Mouse (Mus musculus) fibroblast of lung, adult 2 months (primary cell): ENCODE data around the gene Srd5a3.
"Not testable (repeated sequence)": the region's sequence is repeated elsewhere in the genome, so short reads cannot be mapped to it uniquely, and the experiment has no call there.

Experiments used
- DNase-seq: peaks from one replicate; pipeline ENCODE4 v3.0.0-alpha.2; 2011; ENCODE audit warnings: low read depth

The Srd5a3 gene

GRCm38 (mm10) chr5:76139808-76140729, at the start of gene Srd5a3:
Gene Srd5a3, plus strand, starts transcription at chr5:76140271.
- peak; percentile 79 for DNase-seq

GRCm38 (mm10) chr5:76103809-76104208, 36.3 kb upstream of the Srd5a3 start:
- DNase-seq, result not testable (repeated sequence)

- no peak for DNase-seq
Observed at GRCm38 (mm10) chr5:76107306-76107705, 32.8 kb upstream of the Srd5a3 start.

- no peak for DNase-seq
Observed at GRCm38 (mm10) chr5:76108496-76108895, 31.6 kb upstream of the Srd5a3 start.

DNA sequence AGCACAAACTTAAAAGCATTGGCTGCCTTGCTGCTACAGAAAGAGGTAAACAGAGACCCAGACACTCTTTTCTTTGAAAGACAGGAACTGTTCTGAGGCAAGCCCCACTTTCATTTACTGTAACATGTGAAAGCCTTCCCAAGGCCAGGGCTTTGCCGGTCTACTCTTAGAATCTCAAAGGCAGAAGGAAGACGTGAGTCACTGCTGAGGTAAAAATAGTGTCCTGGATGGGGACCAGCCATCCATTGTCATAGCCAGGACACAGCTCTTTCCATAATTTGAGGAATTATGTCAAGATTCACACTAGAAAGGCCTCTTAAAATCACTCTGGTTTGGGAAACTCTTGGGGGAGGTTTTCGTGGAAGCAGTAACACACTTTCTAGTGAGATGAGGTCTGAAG, 28.9 kb upstream of the Srd5a3 start:
- no peak for DNase-seq

DNA sequence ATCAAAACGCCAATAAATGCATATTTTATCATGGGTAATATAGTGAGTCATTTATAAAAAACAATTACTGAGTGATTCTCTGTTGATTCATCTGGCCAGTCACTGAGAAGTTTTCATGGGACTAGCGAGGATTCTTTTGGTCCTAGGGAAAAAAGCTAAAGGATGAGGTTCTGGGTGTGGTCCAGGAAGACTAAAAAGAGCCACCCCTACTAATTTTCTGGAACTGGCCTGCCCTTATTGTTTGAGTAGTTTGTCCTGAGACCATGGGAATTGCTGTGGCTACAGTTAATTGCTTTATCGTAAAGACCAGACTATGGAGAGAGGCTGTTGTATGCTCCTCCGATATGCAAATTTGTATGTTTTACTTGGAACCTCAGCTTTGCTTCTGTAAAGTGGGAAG, 28.1 kb upstream of the Srd5a3 start:
- no peak for DNase-seq

GRCm38 (mm10) chr5:76115436-76116041, 24.5 kb upstream of the Srd5a3 start:
- DNase-seq, result no peak

GRCm38 (mm10) chr5:76118441-76118840, 21.6 kb upstream of the Srd5a3 start:
- peak; percentile 30 for DNase-seq

- DNase-seq, result no peak
Observed at GRCm38 (mm10) chr5:76120634-76121033, 19.4 kb upstream of the Srd5a3 start.

DNA sequence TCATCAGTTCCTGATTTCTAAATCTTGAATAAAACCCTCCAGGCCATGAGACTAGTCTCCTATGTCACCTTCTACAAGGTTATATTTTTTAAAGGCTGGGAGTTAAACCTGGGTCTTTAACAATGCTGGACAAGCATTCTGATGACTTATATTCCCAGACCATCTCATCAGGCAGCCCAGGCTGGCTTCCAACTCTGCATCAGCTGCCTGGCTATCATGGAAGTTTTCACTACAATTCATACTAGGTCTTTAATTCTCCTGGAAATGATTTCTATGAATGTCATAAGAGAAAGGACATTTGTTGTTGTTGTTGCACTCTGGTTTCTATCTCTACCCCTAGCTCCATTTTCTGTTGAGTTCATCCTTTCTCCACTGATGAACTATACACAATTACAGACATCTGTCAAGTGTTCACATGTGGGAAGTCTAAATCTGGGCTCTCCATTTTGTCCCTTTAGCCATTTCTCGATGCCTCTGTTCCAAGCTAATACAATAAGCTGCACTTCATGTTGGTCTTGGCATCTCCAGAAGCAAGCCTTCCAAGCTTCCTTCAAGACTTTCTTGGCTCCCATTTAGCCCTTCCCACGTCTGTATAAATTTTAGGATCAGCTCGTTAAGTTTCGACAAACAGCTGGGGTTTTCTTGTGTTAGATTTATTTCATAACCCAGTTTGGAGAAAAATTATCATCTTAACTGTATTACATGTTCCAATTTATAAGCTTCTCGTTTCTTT, 12.3 kb upstream of the Srd5a3 start:
- DNase-seq, result no peak

DNA sequence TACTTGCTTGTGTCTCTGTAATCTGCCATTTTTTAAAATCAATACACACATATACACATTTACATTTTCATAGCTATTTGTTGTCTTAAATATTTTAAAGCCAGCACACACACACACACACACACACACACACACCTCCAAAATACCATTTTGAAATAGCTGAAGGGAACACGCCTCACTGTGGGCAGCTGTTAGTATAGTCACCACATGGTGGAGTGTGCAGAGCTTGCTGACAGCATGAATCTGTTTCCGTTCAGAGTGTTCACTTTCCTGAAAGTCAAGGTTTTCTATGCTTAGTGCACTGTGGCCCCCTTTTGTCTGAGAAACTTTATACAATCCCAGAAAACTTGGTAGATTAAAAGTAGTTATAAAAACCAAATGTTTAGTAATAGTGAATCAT, 9.8 kb upstream of the Srd5a3 start:
- DNase-seq, result no peak

DNA sequence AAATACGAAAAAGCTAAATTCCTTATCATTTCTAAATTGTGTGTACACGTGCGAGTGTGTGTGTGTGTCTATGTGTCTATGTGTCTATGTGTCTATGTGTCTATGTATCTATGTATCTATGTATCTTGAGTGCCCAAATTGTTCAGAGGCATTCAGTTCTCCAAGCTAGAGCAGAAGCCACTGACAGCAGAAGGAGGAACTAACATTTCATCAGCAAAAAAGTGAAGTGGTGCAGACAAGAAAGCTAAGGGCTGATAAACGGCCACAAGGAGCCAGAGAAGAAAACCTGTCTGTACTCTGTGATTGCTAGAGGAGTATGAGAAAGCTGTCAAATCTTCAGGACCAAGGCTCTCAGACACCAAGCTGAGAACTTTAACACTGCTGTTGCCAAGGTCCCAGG, 8.1 kb upstream of the Srd5a3 start:
- no peak for DNase-seq

GRCm38 (mm10) chr5:76135644-76136043, 4.4 kb upstream of the Srd5a3 start:
- DNase-seq, result no peak

- DNase-seq, result no peak
Observed at GRCm38 (mm10) chr5:76136271-76136670, 3.8 kb upstream of the Srd5a3 start.

DNA sequence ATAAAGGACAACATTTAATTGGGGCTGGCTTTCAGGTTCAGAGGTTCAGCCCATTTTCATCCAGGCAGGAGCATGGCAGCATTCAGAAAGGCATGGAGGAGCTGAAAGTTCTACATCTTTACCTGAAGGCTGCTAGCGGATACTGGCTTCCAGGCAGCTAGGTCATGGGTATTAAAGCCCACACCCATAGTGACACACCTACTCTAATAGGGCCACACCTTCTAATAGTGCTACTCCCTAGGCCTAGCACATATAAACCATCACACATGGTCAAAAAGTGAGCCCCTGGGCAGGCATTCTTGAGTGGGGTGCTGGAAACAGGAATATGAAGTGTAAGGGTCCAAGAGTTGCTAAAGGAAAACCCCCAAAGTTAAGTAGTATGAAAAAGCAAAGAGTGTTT, 2.5 kb upstream of the Srd5a3 start:
- no peak for DNase-seq

GRCm38 (mm10) chr5:76138071-76138470, 2.0 kb upstream of the Srd5a3 start:
- no peak for DNase-seq

GRCm38 (mm10) chr5:76138512-76138911, 1.6 kb upstream of the Srd5a3 start:
- DNase-seq, result no peak

DNA sequence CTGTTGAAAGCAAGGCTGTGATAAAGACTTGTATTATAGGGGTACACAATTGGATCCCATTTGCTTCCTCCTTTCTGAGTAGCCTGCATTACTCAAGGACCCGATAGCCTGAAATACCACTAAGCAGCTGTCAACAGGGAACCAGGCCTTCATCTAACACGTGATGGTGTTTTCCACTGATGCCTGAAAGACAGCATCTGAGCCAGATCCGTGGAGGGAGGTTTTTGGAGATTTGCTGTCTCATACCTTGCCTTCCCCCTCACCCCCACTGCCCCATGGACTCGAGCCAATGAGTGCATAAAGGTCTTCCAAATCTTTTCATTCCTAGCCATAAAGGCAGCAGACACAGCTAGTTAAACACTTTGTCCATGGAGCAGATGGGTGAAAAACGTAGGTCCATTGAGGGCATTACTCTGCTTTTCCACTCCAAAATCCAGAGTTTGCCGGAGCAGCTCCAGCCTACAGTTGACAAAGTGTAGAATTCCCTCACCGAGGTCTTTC, 850 bp upstream of the Srd5a3 start:
- no peak for DNase-seq

GRCm38 (mm10) chr5:76140730-76141066, 627 bp downstream of the Srd5a3 start:
- DNase-seq, result no peak

DNA sequence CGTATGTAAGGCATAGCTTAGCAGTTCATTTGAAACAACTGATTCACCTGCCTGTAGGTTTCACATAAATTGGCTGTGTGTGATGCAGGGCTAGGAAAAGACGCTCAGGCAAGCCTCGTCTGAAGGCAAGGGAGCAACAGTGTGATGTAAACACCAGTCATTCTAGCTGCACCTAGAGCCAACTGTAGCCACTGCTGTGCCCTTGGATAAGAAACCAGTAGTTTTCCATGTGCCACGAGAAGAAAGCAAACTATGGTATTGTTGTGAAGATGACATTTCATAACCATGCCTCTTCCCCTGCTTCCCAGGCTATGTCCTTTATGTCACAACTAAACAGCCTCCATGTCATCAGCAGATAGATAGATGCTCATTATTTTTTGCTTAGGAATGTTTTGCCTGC, 3.3 kb downstream of the Srd5a3 start:
- DNase-seq, result no peak

- no peak for DNase-seq
Observed at GRCm38 (mm10) chr5:76146401-76146800, 6.3 kb downstream of the Srd5a3 start.

DNA sequence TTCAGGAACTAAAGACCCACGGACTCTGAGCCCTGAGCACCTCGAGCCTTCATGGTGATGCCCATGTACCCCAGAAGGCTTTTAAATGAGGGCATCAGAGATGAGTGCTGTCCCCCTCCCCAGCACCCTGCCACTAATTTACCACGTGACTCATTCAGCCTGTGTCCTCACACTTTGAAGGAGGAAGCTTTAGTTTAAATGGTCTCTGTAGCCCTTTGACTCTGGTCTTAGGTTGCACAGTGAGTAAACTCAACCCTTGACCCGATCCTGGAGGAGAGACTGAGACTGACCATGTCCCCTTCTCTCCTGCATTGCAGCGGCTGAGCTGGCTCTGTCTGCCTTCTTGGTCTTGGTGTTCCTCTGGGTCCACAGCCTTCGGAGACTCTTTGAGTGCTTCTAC, 9.4 kb downstream of the Srd5a3 start:
- no peak for DNase-seq

- no peak for DNase-seq
Observed at GRCm38 (mm10) chr5:76152956-76153355, 12.9 kb downstream of the Srd5a3 start.
